ENCODE assay signal across 10 mouse cellular contexts in genomic region chr6:121635076-121635475, GRCm38 (mm10). TPM values are rescaled to one million over a fixed set of nuclear protein-coding genes. Genes with fewer than 3 reads are reported as not detected.
A peak's percentile ranks its signal among the peaks of the same experiment; 100 is the strongest.
DNase-seq lines count a peak whose midpoint lies in the region; ATAC-seq lines count a peak whose summit lies in the region.
"Had no signal": no experiment of that assay in that cellular context is flagged by ENCODE, and none has a peak within 500 bp of the region (broad histone marks: within the 10 kb centered on the region; RNA-seq: fewer than 3 reads in every experiment).

Gene A2m (plus strand): TSS chr6:121635376.

- H3K36me3 ChIP-seq in heart, embryonic 13.5 days, result no peaks in the 10 kb centered on the region
- no peaks in the 10 kb centered on the region for H3K36me3 ChIP-seq in embryonic facial prominence, embryonic 10.5 days (replicated peaks)
- no peaks in the 10 kb centered on the region for H3K36me3 ChIP-seq in hindbrain, embryonic 12.5 days
- H3K36me3 ChIP-seq in liver, embryonic 16.5 days (ENCODE audit: control insufficient read depth, insufficient read depth), result no peaks in the 10 kb centered on the region

- no peak for DNase-seq in heart, postnatal 10 days
- DNase-seq in embryonic facial prominence, embryonic 10.5 days (ENCODE audit: low spot score), result no peak
- no peak for DNase-seq in frontal cortex, postnatal 10 days (ENCODE audit: low spot score in 2 of 2)
- DNase-seq in layer of hippocampus, postnatal 36 days, result no peak
- no peak for DNase-seq in urinary bladder, adult 2 months (ENCODE audit: low spot score)
- DNase-seq: thymus, postnatal 4 days had no signal

- no peaks in the 10 kb centered on the region for H3K9me3 ChIP-seq in heart, embryonic 13.5 days
- H3K9me3 ChIP-seq in embryonic facial prominence, embryonic 10.5 days, result no peaks in the 10 kb centered on the region
- H3K9me3 ChIP-seq in hindbrain, embryonic 12.5 days (replicated peaks), result no peaks in the 10 kb centered on the region
- H3K9me3 ChIP-seq in liver, embryonic 16.5 days (replicated peaks; ENCODE audit: control insufficient read depth, low read length), result no peaks in the 10 kb centered on the region

- no peak within 1 kb of the TSS for H3K27ac ChIP-seq in heart, embryonic 13.5 days (replicated peaks)
- peak within 1 kb of the TSS; percentile 75 for H3K27ac ChIP-seq in embryonic facial prominence, embryonic 10.5 days (replicated peaks)
- no peak within 1 kb of the TSS for H3K27ac ChIP-seq in hindbrain, embryonic 12.5 days
- H3K27ac ChIP-seq in liver, embryonic 16.5 days (ENCODE audit: low read length), result no peak within 1 kb of the TSS

- ATAC-seq in heart, embryonic 13.5 days (ENCODE audit: extremely low read depth, insufficient number of reproducible peaks, low FRiP score, low TSS enrichment), result no peak
- ATAC-seq in hindbrain, embryonic 12.5 days (ENCODE audit: low FRiP score), result no peak
- no peak for ATAC-seq in liver, embryonic 16.5 days (ENCODE audit: low read depth)

- H3K4me3 ChIP-seq in heart, embryonic 13.5 days, result peak within 1 kb of the TSS; percentile 35
- peak within 1 kb of the TSS; percentile 50 for H3K4me3 ChIP-seq in embryonic facial prominence, embryonic 10.5 days
- peak within 1 kb of the TSS; percentile 21 for H3K4me3 ChIP-seq in hindbrain, embryonic 12.5 days
- peak within 1 kb of the TSS; percentile 43 for H3K4me3 ChIP-seq in liver, embryonic 16.5 days (ENCODE audit: low read depth, low read length)

- peaks cover 8% of the 10 kb centered on the region for H3K27me3 ChIP-seq in heart, embryonic 13.5 days (replicated peaks)
- H3K27me3 ChIP-seq in embryonic facial prominence, embryonic 10.5 days (replicated peaks; ENCODE audit: low read depth, poor library complexity, severe bottlenecking), result peaks cover 14% of the 10 kb centered on the region
- no peaks in the 10 kb centered on the region for H3K27me3 ChIP-seq in hindbrain, embryonic 12.5 days
- H3K27me3 ChIP-seq in liver, embryonic 16.5 days (ENCODE audit: control insufficient read depth, insufficient read depth, low read depth, low read length), result no peaks in the 10 kb centered on the region

- WGBS in heart, embryonic 13.5 days, result 76% methylated on average over 8 of the region's 8 CpGs
- WGBS in embryonic facial prominence, embryonic 10.5 days, result 92% methylated on average over 8 of the region's 8 CpGs
- 91% methylated on average over 8 of the region's 8 CpGs for WGBS in hindbrain, embryonic 12.5 days
- WGBS in liver, embryonic 16.5 days (ENCODE audit: insufficient replicate concordance), result 64% methylated on average over 8 of the region's 8 CpGs

- H3K9ac ChIP-seq in heart, embryonic 13.5 days, result peak within 1 kb of the TSS; percentile 69
- H3K9ac ChIP-seq in hindbrain, embryonic 12.5 days, result peak within 1 kb of the TSS; percentile 4; the same call in 1 of the 2 replicates
- peak within 1 kb of the TSS; percentile 18; the same call in 1 of the 2 replicates for H3K9ac ChIP-seq in liver, embryonic 16.5 days (ENCODE audit: low read depth, low read length)

- H3K4me2 ChIP-seq in heart, embryonic 13.5 days, result peak within 1 kb of the TSS; percentile 62
- H3K4me2 ChIP-seq in hindbrain, embryonic 12.5 days (replicated peaks), result peak within 1 kb of the TSS; percentile 51
- H3K4me2 ChIP-seq in liver, embryonic 16.5 days (ENCODE audit: low read depth, low read length), result no peak within 1 kb of the TSS; the same call in 1 of the 2 replicates

- H3K4me1 ChIP-seq in heart, embryonic 13.5 days, result 0 out of 2 replicates have a peak, but pooled peaks cover 5% of the 10 kb centered on the region
- peaks cover 6% of the 10 kb centered on the region; the same call in 1 of the 2 replicates for H3K4me1 ChIP-seq in embryonic facial prominence, embryonic 10.5 days
- H3K4me1 ChIP-seq in hindbrain, embryonic 12.5 days, result 0 out of 2 replicates have a peak, but pooled peaks cover 4% of the 10 kb centered on the region
- no peaks in the 10 kb centered on the region for H3K4me1 ChIP-seq in liver, embryonic 16.5 days (ENCODE audit: control insufficient read depth, low read depth, low read length)

- intact Hi-C loops in heart, postnatal 10 days (cut with DNase I), result no loop called here

RNA-seq across cellular contexts. Expression of gene A2m, which starts in this region (rescaled TPM):
- polyA plus RNA-seq in heart, embryonic 13.5 days (2015; fragmentation: Nextera tagmentation; extraction: Ambion mirVana), result 1.2 and 1.4 TPM in 2 replicates
- total RNA-seq in heart, postnatal 10 days (2021), result 1 to 10 TPM; 2.2 to 2.7 TPM
- polyA plus RNA-seq in embryonic facial prominence, embryonic 10.5 days (2016; fragmentation: Nextera tagmentation; extraction: Ambion mirVana), result 1.7 and 2.3 TPM in 2 replicates
- 4.1 and 4.9 TPM in 2 replicates for polyA plus RNA-seq in hindbrain, embryonic 12.5 days (2016; fragmentation: Nextera tagmentation; extraction: Ambion mirVana)
- polyA plus RNA-seq in liver, embryonic 16.5 days (2015; fragmentation: Nextera tagmentation; extraction: Ambion mirVana), result 156 and 169 TPM in 2 replicates
- 1 to 10 TPM; 2.5 to 3.4 TPM for total RNA-seq in layer of hippocampus, postnatal 36 days (2021)
- 0.01 and 0.04 TPM in 2 replicates for polyA plus RNA-seq in urinary bladder, adult 2 months (2012; rRNA removed)
- polyA plus RNA-seq: gonadal fat pad, adult 2 months had no signal

Comparison
In these comparisons a context has a peak if more than half of its experiments do, and no peak if none do; other contexts are left out.
1. RNA of gene A2m (polyA plus RNA-seq): 156 to 169 TPM in liver, embryonic 16.5 days; 4.1 to 4.9 TPM in hindbrain, embryonic 12.5 days, 1.7 to 2.3 TPM in embryonic facial prominence, embryonic 10.5 days, 1.2 to 1.4 TPM in heart, embryonic 13.5 days and 0.01 to 0.04 TPM in urinary bladder, adult 2 months; every median in the first group is over 10 times any median in the second.
2. H3K9ac ChIP-seq: peak in every context shown above with its lines; median percentile 69 in heart, embryonic 13.5 days; 18 in liver, embryonic 16.5 days; 4 in hindbrain, embryonic 12.5 days.
3. Peak in every context shown above with its lines, with median percentiles within 50 percentile points of each other: H3K4me3 ChIP-seq.